Mouse (Mus musculus) gastrocnemius, adult 2 months (tissue): ENCODE measurements around the gene Aes. TPM values are rescaled to one million over a fixed set of nuclear protein-coding genes. Genes with fewer than 3 reads are reported as not detected.

Experiments used
- DNase-seq: peaks from one replicate; pipeline ENCODE4 v3.0.0; 2022
- H3K27ac ChIP-seq: fragments of 200-600 bp; 2 replicates; pipeline ENCODE4 v1.8.1; 2022; ENCODE audit warnings: mild to moderate bottlenecking
- H3K4me3 ChIP-seq: fragments of 200-600 bp; 2 replicates; pipeline ENCODE4 v1.8.1; 2022; ENCODE audit warnings: mild to moderate bottlenecking, moderate library complexity
- CTCF ChIP-seq: fragments of 200-600 bp; IDR thresholded peaks from 2 replicates; pipeline ENCODE4 v1.8.1; 2022; ENCODE audit warnings: antibody characterized with exemption, mild to moderate bottlenecking, moderate library complexity
- intact Hi-C: fragments of 180-260 bp; cut with DNase I; formaldehyde crosslinking; loops from one replicate; pipeline ENCODE4 v1.15.1; 2025
- total RNA-seq, 2 experiments: library from RNA; stranded (reverse); gene quantifications; 2 replicates each; pipeline ENCODE4 v1.2.3; 2021

The Aes gene
- total RNA-seq, 2 experiments from 2014 or later: 847 to 871 TPM

DNA sequence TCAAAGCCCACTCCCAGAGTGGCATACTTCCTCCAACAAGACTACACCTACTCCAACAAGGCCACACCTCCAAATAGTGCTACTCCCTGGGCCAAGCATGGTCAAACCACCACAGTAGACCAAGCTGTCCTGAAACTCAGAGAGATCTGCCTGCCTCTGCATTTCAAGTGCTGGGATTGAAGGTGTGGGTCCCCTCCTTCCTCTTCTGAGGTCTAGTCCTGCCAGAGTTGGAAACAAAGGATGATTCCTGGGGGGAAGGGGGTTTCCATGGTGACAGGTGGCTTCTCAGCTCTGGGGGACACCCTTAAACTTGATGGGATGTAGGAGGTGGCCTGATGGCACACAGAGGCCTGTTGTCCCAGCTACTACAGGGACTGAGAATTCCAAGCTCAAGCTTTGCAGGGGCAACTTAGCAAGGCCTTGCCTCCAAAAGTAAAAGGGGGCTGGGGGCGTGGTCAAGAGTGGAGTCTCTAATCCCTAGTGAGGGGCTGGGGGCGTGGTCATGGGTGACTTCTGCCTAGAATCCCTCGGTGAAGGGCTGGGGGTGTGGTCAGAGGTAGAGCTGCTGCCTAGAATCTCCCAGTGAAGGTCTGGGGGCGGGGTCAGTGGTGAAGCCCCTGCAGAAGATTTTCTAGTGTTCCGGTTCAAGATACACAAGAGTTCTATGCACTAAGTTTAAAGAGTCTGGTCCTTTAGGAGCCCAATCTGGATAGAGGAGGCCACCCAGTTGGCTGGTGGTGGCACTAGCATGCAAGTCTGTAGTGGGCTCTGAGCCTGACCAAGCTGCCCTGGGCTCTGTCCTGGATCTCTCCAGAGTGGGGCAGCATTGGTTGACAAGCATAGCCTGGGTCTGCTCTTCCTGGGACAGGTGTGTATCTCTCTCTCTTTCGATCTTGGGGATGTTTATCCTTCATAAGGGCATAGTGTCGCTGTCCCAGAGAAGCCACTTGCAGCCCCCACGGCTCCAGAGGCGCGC is 15.1 kb downstream of the Aes start, which contains the start of gene Tle2:
Gene Tle2 (plus strand): TSS at position 481 of the 976 bp plus-strand sequence.
- no peak for DNase-seq
- intact Hi-C loops: loop anchor here (2.0 kb wide), 1 partner anchor 24 kb away; no protein-coding TSS in a partner anchor
- Histone ChIP-seq H3K4me3 (peak within 1 kb of the TSS; percentile 87), H3K27ac (peak within 1 kb of the TSS; percentile 88)
- TF ChIP-seq CTCF: peak; percentile 21; the same call in 1 of the 2 replicates

DNA sequence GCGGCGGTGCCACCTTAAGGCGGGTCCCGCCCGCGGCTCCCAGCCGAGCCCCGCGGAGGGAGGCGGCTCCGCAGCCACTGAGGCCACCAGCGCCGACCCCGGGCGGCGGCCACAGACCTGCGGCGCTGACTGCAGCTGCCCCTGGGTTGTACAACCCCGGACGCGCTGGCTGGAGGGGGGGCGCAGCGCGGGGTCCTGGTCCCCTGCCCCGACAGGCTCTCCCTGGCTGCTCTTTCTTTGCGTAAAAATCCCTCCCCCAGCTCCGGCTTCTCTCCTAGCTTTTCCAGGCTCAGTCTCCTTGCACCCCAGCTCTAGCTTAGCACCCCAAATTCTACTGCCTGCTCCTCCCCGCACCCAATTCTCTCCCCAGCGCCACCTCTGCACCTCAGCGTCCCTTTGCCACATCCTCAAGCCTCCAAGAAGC is 15.9 kb downstream of the Aes start:
- H3K4me3 ChIP-seq: peak overlapping the region; percentile 87
- intact Hi-C loops: loop anchor here (2.0 kb wide), 1 partner anchor 24 kb away; no protein-coding TSS in a partner anchor
- peak overlapping the region; percentile 88 for H3K27ac ChIP-seq
- DNase-seq: peak; percentile 79
- TF ChIP-seq CTCF: no peak

DNA sequence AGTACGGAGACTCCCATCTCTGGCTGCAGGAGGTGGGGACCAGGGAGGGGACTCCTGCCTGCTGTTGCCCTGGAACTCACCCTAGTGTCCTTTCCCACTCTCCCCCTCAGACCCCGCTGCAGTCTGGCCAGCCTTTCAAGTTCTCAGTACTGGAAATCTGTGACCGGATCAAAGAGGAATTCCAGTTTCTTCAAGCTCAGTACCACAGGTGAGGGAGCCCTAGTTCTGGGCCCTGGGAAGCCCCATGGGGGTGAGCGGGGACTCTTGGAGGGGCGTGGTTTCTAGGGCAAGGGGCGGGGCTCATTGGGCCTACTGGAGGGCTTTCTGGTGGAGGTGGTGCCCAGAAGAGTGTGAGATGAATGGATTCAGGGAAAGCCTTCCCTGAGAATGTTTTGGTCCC is 16.4 kb downstream of the Aes start:
- no peak for DNase-seq
- intact Hi-C loops: loop anchor here (2.0 kb wide), 1 partner anchor 23 kb away; no protein-coding TSS in a partner anchor
- no peak for TF ChIP-seq CTCF
- Histone ChIP-seq H3K4me3 (peak overlapping the region; percentile 87), H3K27ac (peak overlapping the region; percentile 88)

DNA sequence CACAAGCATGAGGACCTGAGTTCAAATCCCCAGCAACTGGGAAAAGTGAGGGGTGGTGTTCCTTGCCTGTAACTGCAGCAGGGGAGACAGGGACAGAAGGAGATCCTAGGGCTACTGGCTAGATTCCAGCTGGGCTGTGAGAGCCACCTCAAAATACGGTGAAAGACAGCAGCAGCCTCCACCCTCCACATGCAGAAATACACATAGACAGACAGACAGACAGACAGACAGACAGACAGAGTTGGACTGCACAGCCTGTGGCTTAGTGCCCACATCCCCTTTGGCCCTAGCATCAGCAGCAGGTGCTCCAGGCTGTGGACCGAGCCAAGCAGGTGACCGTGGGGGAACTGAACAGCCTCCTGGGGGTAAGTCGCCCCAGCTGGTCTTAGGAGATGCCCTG is 20.7 kb downstream of the Aes start:
- no peak overlapping the region for H3K27ac ChIP-seq
- intact Hi-C loops: no loop called here
- no peak for TF ChIP-seq CTCF

DNA sequence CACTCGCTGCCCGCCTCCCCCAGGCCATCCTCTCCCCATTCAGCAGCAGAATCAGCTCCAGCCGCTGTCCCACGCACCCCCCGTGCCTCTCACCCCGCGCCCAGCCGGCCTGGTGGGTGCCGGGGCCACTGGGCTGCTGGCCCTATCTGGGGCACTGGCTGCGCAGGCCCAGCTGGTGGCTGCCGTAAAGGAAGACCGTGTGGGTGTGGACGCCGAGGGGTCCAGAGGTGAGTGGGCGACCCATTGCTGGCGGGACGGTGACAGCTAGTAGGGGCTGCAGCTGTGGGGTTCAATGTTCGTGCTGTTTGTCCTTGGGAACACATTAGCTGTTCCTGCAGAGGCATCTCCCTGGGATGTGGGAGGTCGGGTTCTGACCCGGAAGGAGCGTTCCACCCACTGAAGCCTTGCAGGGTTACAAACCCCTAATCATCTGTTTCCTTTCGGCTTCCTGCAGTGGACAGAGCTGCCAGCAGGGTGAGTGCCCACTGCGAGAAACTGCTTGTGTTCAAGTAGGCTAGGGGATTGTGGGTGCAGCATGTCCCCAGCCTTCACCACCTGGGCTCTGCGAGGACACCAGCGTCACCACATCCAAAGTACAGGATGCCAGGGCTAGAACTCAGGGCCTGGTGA is 21.3 kb downstream of the Aes start:
- H3K27ac ChIP-seq: no peak overlapping the region
- intact Hi-C loops: no loop called here
- peak overlapping the region; percentile 7; the same call in 1 of the 2 replicates for H3K4me3 ChIP-seq
- TF ChIP-seq CTCF: no peak
- no peak for DNase-seq

More for the DNA sequence above, 20.7 kb downstream of the Aes start:
- no peak for DNase-seq
- H3K4me3 ChIP-seq: no peak overlapping the region

DNA sequence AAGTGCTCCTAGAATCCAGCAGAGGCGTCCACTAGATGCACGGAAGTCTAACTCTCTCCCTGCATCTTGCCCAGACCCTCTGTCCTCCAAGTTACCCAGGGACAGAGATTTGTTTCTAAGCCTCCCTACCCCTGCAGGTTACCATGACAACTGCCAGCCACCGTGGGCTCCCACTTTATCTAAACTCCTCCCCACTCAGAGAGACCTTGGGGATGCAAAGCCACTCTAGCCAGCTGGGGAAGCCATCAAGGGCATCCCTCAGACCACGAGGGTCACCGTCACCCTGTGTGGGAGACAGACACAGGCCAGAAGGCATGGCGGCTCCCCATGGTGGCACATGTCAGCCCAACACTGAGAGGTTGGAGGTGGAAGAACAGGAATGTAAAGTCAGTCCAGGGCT is 24.1 kb downstream of the Aes start:
- no peak overlapping the region for H3K4me3 ChIP-seq
- intact Hi-C loops: no loop called here
- DNase-seq: no peak
- TF ChIP-seq CTCF: no peak
- no peak overlapping the region for H3K27ac ChIP-seq

DNA sequence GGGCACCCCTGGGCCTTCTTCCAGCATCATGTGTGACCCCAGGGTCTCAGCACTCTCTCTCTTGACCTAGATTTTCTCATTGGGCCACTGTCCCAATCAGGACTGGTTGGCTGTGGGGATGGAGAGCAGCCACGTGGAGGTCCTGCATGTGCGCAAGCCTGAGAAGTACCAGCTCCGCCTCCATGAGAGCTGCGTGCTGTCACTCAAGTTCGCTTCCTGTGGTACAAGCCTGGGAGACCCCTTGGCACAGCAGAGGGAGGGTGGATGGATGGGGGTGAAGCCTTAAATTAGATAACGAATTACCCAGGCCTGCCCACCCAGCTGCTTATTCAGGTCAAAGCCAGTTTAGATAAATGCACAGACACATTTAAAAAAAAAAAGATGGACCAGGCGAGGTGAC is 29.5 kb downstream of the Aes start:
- no peak overlapping the region for H3K4me3 ChIP-seq
- H3K27ac ChIP-seq: no peak overlapping the region
- no peak for TF ChIP-seq CTCF
- DNase-seq: no peak
- intact Hi-C loops: no loop called here

DNA sequence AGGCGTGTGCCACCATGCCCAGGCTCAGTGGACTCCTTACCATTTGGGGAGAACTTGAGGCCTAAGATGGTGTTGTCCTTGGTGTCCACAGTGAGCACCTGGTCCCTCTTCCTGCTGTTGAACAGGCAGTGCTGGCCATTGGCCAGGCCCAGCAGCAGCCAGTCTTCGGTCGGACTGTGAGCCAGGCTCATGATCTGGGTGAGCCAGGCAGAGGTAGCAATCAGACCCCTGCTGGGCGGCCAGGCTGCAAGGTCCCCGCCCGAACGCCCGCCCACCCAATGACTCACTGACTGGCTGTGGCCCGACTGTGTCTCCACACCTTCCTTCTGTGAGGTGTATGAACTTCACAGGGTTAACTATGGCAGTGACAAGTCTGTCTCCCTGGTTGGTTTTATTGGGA is 32.6 kb downstream of the Aes start:
- no peak for TF ChIP-seq CTCF
- intact Hi-C loops: no loop called here

DNA sequence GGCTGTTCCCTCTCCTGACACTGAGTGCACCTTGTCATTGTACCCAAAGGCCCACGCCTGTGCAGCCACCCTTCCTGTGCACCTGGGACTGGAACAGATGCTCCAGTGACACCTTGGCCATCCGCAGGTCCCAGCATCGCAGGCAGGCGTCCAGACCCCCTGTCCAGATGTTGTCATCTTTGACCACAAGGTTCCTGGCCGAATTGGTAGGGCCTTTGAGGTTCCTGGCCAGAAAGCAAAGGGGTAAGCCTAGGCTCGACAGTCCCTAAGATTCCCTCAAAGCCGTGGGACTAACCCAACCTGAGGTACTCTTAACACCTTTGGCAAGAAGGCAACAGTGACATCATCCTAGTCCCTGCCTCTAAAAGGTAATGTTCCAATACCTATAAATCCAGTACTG is 33.3 kb downstream of the Aes start:
- H3K4me3 ChIP-seq: no peak overlapping the region
- H3K27ac ChIP-seq: no peak overlapping the region
- TF ChIP-seq CTCF: no peak
- intact Hi-C loops: no loop called here
- DNase-seq: no peak

More for the DNA sequence above, 32.6 kb downstream of the Aes start:
- no peak for DNase-seq
- H3K27ac ChIP-seq: no peak overlapping the region
- no peak overlapping the region for H3K4me3 ChIP-seq

DNA sequence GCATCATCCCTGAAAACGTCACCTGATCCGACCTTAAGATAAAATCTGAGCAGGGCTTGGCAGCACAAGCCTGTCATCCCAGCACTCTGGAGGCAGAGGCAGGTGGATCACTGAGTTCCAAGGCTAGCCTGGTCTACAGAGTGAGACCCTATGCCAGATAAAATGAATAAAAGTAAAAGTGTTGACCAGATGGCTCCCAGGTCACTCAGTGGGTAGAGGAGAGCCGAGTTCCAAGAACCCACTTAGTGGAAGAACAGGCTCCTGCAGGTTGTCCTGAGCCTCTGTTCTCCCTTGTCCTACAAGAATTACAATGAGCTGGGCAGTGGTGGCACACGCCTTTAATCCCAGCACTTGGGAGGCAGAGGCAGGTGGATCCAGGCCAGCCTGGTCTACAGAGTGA is 33.9 kb downstream of the Aes start:
- no peak for DNase-seq
- intact Hi-C loops: no loop called here
- no peak for TF ChIP-seq CTCF
- Histone ChIP-seq H3K4me3 (no peak overlapping the region), H3K27ac (no peak overlapping the region)

DNA sequence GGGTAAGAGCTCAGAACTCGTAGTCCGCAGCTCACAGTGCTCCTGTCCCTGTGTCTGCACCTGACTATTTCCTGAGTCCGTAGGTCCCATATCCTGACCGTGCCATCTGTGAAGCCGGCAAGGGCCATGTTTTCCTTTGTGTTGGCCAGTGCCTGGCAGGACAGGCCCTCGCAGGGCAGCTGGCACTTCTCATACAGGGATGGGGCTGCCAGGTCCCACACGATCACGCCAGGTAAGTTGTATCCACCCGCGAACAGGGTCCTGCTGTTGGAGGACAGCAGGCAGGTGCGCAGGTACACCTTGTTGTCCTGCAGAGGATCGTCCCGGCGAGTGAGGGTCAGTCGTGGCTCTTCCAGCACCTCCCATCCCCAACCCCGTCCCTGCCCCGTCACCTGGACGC is 34.6 kb downstream of the Aes start:
- TF ChIP-seq CTCF: no peak
- intact Hi-C loops: no loop called here
- Histone ChIP-seq H3K27ac (no peak overlapping the region), H3K4me3 (no peak overlapping the region)
- no peak for DNase-seq

DNA sequence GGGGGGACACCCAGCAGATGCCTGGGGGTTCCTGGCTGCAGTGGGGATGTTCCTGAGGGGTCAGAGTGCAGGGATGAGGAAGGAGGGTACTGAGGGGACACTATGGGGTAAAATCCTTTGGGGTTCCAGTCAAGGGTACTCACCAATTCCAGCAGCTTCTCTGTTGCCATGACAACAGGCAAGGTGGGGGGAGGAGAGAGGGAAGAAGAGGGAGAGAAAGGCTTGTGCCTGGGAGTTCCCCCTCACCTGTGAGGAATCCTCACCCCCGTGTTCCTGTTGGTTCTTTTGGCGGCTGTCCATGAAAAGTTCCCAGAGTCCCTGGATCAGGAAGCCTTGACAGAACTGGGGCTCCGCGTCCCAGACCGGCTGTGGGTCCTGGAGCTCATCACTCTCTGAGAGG is 36.3 kb downstream of the Aes start:
- Histone ChIP-seq H3K4me3 (no peak overlapping the region), H3K27ac (peak overlapping the region; percentile 59; the same call in 1 of the 2 replicates)
- no peak for DNase-seq
- TF ChIP-seq CTCF: no peak
- intact Hi-C loops: no loop called here

DNA sequence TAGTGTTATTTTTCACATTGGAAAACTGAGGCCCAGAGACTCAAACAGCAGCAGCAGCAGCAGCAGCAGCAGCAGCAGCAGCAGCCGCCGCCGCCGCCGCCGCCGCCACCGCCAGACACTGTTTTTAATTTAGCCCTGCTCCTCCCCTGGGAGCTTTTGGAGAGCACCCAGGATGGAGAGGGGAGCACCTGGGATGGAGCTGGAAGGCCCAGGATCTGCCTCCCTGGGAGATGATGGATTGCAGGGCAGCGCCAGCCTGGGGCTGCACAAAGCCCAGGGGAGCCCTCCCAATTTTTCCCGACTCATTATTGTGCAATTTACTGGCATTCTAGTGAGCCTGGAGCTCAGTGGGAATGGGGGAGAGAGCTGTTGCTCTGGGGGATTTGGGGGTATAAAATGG is 37.3 kb downstream of the Aes start:
- no peak for TF ChIP-seq CTCF
- intact Hi-C loops: no loop called here
- DNase-seq: peak; percentile 71
- H3K4me3 ChIP-seq: peak overlapping the region; percentile 55
- peak overlapping the region; percentile 59 for H3K27ac ChIP-seq
